Mouse (Mus musculus) liver, adult 2 months (tissue): ENCODE measurements around the gene Adgrd1. TPM values are rescaled to one million over a fixed set of nuclear protein-coding genes. Genes with fewer than 3 reads are reported as not detected.

ENCODE experiments used
- DNase-seq: peaks from one replicate; pipeline ENCODE4 v3.0.0-alpha.2; 2011; ENCODE audit warnings: low read depth, low spot score; ENCODE audit errors: extremely low read depth
- H3K27ac ChIP-seq: fragments of 200-500 bp; replicated peaks from 2 replicates; pipeline ENCODE4 v1.5.1; 2012; ENCODE audit warnings: low read depth, mild to moderate bottlenecking, control low read depth, inconsistent platforms, low read length; ENCODE audit not compliant: insufficient read depth
- H3K27me3 ChIP-seq: fragments of 200-500 bp; 2 replicates; pipeline ENCODE4 v1.6.1; 2012; ENCODE audit warnings: mild to moderate bottlenecking, moderate library complexity, low read length, inconsistent platforms; ENCODE audit not compliant: control insufficient read depth, insufficient read depth
- H3K36me3 ChIP-seq: fragments of 200-500 bp; 2 replicates; pipeline ENCODE4 v1.6.1; 2012; ENCODE audit warnings: low read length, inconsistent platforms; ENCODE audit not compliant: control insufficient read depth, insufficient read depth
- H3K4me1 ChIP-seq: fragments of 200-500 bp; 2 replicates; pipeline ENCODE4 v1.6.1; 2011; ENCODE audit warnings: low read length; ENCODE audit not compliant: control insufficient read depth, insufficient read depth
- H3K4me3 ChIP-seq: fragments of 200-500 bp; 2 replicates; pipeline ENCODE4 v1.5.1; 2011; ENCODE audit warnings: low read depth, mild to moderate bottlenecking, control low read depth, low read length, moderate library complexity; ENCODE audit not compliant: insufficient read depth
- H3K79me2 ChIP-seq: fragments of 200-500 bp; 2 replicates; pipeline ENCODE4 v1.6.1; 2012; ENCODE audit warnings: inconsistent platforms, mild to moderate bottlenecking, low read length, moderate library complexity; ENCODE audit not compliant: control insufficient read depth, insufficient read depth
- H3K9ac ChIP-seq: fragments of 200-500 bp; 2 replicates; pipeline ENCODE4 v1.6.1; 2012; ENCODE audit warnings: low read depth, mild to moderate bottlenecking, control low read depth, inconsistent platforms, low read length
- CTCF ChIP-seq: fragments of 200-500 bp; IDR thresholded peaks from 2 replicates; pipeline ENCODE4 v1.5.1; 2011; ENCODE audit warnings: low read depth, low read length, control low read depth
- POLR2A ChIP-seq: fragments of 200-500 bp; IDR thresholded peaks from 2 replicates; pipeline ENCODE4 v1.6.1; 2011; ENCODE audit warnings: low read length, control low read depth; ENCODE audit not compliant: insufficient read depth; ENCODE audit errors: extremely low read depth
- WGBS: fragments of 180-500 bp; shearing (Covaris S2); methylation state at CpG from one replicate; pipeline ENCODE4 v1.1.7; 2018; 5-methylcytosine and 5-hydroxymethylcytosine counted together
- polyA plus RNA-seq: library from polyadenylated mRNA; depleted of rRNA; stranded (reverse); fragments of >200 nt; gene quantifications from 2 replicates; pipeline ENCODE4 v1.2.3, GENCODE M21; 2012; rRNA removed
- total RNA-seq: library from RNA; depleted of rRNA; stranded (reverse); fragments of >200 nt; gene quantifications from 2 replicates; pipeline ENCODE4 v1.2.3, GENCODE M21; 2014; rRNA removed

Adgrd1 gene
- total RNA-seq (0.18 and 0.20 TPM in 2 replicates), polyA plus RNA-seq (0.52 and 0.66 TPM in 2 replicates)

DNA sequence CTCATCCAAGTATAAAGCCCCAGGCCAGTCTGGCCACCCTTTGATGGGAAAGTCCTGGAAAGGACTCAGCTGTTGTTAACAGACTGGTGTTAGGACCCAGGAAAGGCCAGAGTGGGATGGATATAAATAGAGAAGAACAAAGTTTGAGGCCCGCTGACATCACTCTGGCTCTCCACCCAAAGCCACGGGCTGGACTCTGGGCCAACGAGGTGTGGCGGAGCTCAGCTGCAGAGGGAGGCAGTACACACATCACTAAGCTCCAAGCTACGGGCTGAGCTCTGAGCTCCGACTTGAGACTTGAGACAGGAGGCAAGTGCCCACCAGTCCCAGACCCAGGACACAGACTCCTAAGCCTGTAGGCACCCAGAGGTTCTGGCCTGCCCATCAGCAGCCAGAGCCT lies at the start of gene Adgrd1:
Gene Adgrd1 (plus strand): TSS at position 240 of the 400 bp plus-strand sequence.
- Histone ChIP-seq H3K4me1 (0 out of 2 replicates have a peak, but pooled peaks cover 2% of the 10 kb centered on the region), H3K27ac (no peak within 1 kb of the TSS), H3K4me3 (no peak within 1 kb of the TSS), H3K9ac (no peak within 1 kb of the TSS), H3K27me3 (no peaks in the 10 kb centered on the region), H3K36me3 (no peaks in the 10 kb centered on the region), H3K79me2 (no peaks in the 10 kb centered on the region)
- TF ChIP-seq CTCF (no peak), POLR2A (no peak)
- DNase-seq, result no peak
- WGBS, result 35% methylated on average over 6 of the region's 6 CpGs

DNA sequence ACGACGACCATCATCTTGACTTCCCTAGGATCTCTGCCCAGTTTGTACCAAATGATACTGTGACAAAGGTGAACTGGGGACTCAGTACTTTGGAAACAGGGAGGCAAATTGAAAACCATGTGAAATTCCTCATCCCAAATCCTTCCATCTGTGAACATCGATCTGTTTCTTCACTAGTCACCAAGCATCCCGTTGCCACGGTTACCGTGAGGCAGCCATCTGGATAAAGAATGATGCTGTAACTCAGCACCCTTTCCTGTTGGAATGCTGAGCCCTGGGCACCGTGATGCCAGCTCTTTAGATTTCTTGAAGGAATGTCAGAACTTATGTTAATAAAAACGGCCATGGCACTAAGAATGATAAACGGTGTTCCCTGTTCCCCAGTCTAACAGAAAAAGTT lies 47.2 kb upstream of the Adgrd1 start:
- Histone ChIP-seq H3K9ac (no peak overlapping the region), H3K27ac (no peak overlapping the region), H3K79me2 (no peaks in the 10 kb centered on the region), H3K27me3 (no peaks in the 10 kb centered on the region), H3K4me3 (no peak overlapping the region), H3K36me3 (no peaks in the 10 kb centered on the region), H3K4me1 (no peaks in the 10 kb centered on the region)
- WGBS, result 86% methylated on average over 9 of the region's 9 CpGs
- no peak for TF ChIP-seq POLR2A
- no peak for TF ChIP-seq CTCF
- DNase-seq, result no peak

GRCm38 (mm10) chr5:129051910-129052309 lies 44.6 kb upstream of the Adgrd1 start:
- WGBS, result 72% methylated on average over 3 of the region's 3 CpGs
- H3K9ac ChIP-seq, result no peak overlapping the region
- H3K4me1 ChIP-seq, result no peaks in the 10 kb centered on the region
- DNase-seq, result no peak
- no peak overlapping the region for H3K4me3 ChIP-seq
- no peak overlapping the region for H3K27ac ChIP-seq
- no peaks in the 10 kb centered on the region for H3K79me2 ChIP-seq
- no peaks in the 10 kb centered on the region for H3K36me3 ChIP-seq
- no peak for TF ChIP-seq CTCF
- no peak for TF ChIP-seq POLR2A
- no peaks in the 10 kb centered on the region for H3K27me3 ChIP-seq

DNA sequence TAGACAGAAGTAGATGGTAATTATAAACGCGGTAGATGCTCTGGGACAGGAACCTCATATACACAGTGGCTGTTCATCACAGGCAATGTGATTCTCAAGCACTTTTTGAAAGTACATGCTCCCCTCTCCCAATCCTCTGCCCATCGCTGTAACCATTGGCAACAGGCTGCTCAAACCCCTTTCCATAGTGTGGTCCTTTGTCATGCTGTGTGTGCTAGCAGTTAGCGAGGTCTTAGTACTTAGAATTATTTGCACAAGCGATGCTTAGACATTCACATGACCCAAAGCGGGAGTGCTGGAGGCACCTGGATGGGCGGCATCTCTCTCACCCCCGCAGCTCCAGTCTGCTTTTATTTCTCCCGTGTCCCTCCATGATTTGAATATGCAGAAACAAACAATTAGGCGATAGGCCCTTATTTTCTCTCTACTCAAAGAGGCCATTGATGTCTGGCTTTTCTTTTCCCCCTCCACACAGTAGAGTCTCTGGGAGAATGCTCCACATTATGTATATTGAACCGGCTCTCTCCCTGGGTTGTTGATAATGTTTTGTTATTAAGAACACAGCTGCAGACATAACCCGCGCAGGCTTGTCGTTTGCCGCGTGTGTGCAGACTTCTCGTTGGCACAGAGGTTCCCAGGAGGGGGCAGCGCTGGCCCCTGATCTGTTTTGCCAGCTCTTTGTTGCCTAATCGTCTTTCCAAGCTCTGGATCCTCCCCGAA lies 43.8 kb upstream of the Adgrd1 start:
- Histone ChIP-seq H3K36me3 (no peaks in the 10 kb centered on the region), H3K79me2 (no peaks in the 10 kb centered on the region), H3K4me1 (no peaks in the 10 kb centered on the region), H3K4me3 (no peak overlapping the region), H3K9ac (no peak overlapping the region), H3K27me3 (no peaks in the 10 kb centered on the region), H3K27ac (no peak overlapping the region)
- no peak for TF ChIP-seq POLR2A
- TF ChIP-seq CTCF, result no peak
- no peak for DNase-seq
- 32% methylated on average over 20 of the region's 20 CpGs for WGBS

- no peaks in the 10 kb centered on the region for H3K27me3 ChIP-seq
- no peak for TF ChIP-seq CTCF
- TF ChIP-seq POLR2A, result no peak
Observed at GRCm38 (mm10) chr5:129054675-129055284, 41.8 kb upstream of the Adgrd1 start.

DNA sequence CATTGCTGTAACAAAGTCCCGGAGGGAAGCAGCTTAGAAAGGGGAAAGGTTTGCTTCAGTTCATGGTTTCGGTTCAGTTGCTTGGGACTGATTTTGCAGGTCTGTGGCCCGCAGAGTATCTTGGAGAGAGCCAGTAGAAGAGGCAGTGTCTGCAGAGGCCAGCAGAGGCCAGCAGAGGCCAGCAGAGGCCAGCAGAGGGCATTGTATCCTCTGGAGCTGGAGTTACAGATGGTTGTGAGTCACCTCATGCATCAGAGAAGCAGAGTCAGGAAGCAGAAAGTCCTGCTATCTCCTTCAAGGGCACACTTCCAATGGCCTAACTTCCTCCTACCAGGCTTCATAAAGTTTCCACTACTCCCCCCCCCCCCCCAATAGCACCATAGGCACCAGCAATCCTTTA lies 37.4 kb upstream of the Adgrd1 start:
- H3K36me3 ChIP-seq, result no peaks in the 10 kb centered on the region
- no peaks in the 10 kb centered on the region for H3K79me2 ChIP-seq
- no peak overlapping the region for H3K9ac ChIP-seq
- H3K27me3 ChIP-seq, result no peaks in the 10 kb centered on the region
- DNase-seq, result no peak
- 0 out of 2 replicates have a peak, but pooled peaks have one; percentile 13 for TF ChIP-seq CTCF
- TF ChIP-seq POLR2A, result no peak
- H3K4me1 ChIP-seq, result no peaks in the 10 kb centered on the region
- no peak overlapping the region for H3K4me3 ChIP-seq
- 79% methylated on average over 3 of the region's 3 CpGs for WGBS
- H3K27ac ChIP-seq, result no peak overlapping the region

More at GRCm38 (mm10) chr5:129054675-129055284, 41.8 kb upstream of the Adgrd1 start:
- Histone ChIP-seq H3K36me3 (no peaks in the 10 kb centered on the region), H3K9ac (no peak overlapping the region), H3K79me2 (no peaks in the 10 kb centered on the region), H3K4me1 (no peaks in the 10 kb centered on the region), H3K27ac (no peak overlapping the region), H3K4me3 (no peak overlapping the region)
- 83% methylated on average over 9 of the region's 9 CpGs for WGBS
- no peak for DNase-seq
